Mouse (Mus musculus) cerebellum, adult 2 months (tissue): ENCODE measurements around the gene Sh2d1b1. TPM values are rescaled to one million over a fixed set of nuclear protein-coding genes. Genes with fewer than 3 reads are reported as not detected.
"Not testable (repeated sequence)": the region's sequence is repeated elsewhere in the genome, so short reads cannot be mapped to it uniquely, and the experiment has no call there.

ENCODE experiments used
- DNase-seq, 2 experiments: peaks; one replicate each; pipeline ENCODE4 v3.0.0; 2021
- H3K27ac ChIP-seq: fragments of 200-500 bp; 2 replicates; pipeline ENCODE4 v1.5.1; 2012; ENCODE audit warnings: low read length, control low read depth, inconsistent platforms; ENCODE audit not compliant: insufficient read depth
- H3K27me3 ChIP-seq: fragments of 200-500 bp; 2 replicates; pipeline ENCODE4 v1.6.1; 2012; ENCODE audit warnings: inconsistent platforms, mild to moderate bottlenecking, low read length, moderate library complexity; ENCODE audit not compliant: control insufficient read depth, insufficient read depth
- H3K4me1 ChIP-seq: fragments of 200-500 bp; 2 replicates; pipeline ENCODE4 v1.6.1; 2011; ENCODE audit warnings: low read length; ENCODE audit not compliant: control insufficient read depth, insufficient read depth
- H3K4me3 ChIP-seq: fragments of 200-500 bp; replicated peaks from 2 replicates; pipeline ENCODE3; 2011; ENCODE audit warnings: mild to moderate bottlenecking, low read depth, low read length, control low read depth; ENCODE audit not compliant: insufficient read depth
- CTCF ChIP-seq: fragments of 200-500 bp; IDR thresholded peaks from 2 replicates; pipeline ENCODE4 v1.5.1; 2011; ENCODE audit warnings: low read depth, mild to moderate bottlenecking, control low read depth, low read length, moderate library complexity, borderline replicate concordance; ENCODE audit not compliant: insufficient read depth
- POLR2A ChIP-seq: fragments of 200-500 bp; IDR thresholded peaks from 2 replicates; pipeline ENCODE4 v1.6.1; 2011; ENCODE audit warnings: low read length, control low read depth, borderline replicate concordance; ENCODE audit not compliant: insufficient read depth
- WGBS: fragments of 180-500 bp; shearing (Covaris S2); methylation state at CpG from one replicate; pipeline ENCODE4 v1.1.7; 2018; 5-methylcytosine and 5-hydroxymethylcytosine counted together
- polyA plus RNA-seq: library from polyadenylated mRNA; depleted of rRNA; stranded (reverse); fragments of >200 nt; gene quantifications from 2 replicates; pipeline ENCODE4 v1.2.3, GENCODE M21; 2012; rRNA removed

Sh2d1b1 gene
- 0.03 TPM in 1 of 2 replicates, not detected in the other for polyA plus RNA-seq

DNA sequence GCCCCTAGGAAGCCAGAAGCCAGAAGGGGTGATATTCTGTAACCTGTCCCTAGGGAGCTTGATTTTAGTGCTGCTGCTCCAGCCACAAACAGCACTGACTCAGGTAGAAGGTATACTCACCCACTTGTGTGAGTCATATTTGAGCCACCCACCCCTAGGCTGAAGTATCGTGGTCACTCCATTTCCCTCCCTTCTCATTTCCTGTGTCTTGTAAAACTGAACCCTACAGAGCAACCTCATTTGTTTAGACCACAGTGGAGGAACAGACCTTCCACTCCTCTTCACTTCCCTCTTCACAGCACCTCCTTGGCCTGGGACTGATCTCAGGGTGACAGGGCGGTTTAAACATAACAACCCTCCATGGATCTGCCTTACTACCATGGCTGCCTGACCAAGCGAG lies at the start of gene Sh2d1b1:
TSS of gene Sh2d1b1 (plus strand) at position 305 of the 400 bp plus-strand sequence.
- WGBS = 76% methylated on average over 3 of the region's 3 CpGs
- TF ChIP-seq POLR2A (no peak), CTCF (no peak)
- DNase-seq = no peak
- H3K27ac ChIP-seq = no peak within 1 kb of the TSS
- H3K27me3 ChIP-seq = no peaks in the 10 kb centered on the region; the same call in 1 of the 2 replicates
- no peak within 1 kb of the TSS for H3K4me3 ChIP-seq
- no peaks in the 10 kb centered on the region for H3K4me1 ChIP-seq

DNA sequence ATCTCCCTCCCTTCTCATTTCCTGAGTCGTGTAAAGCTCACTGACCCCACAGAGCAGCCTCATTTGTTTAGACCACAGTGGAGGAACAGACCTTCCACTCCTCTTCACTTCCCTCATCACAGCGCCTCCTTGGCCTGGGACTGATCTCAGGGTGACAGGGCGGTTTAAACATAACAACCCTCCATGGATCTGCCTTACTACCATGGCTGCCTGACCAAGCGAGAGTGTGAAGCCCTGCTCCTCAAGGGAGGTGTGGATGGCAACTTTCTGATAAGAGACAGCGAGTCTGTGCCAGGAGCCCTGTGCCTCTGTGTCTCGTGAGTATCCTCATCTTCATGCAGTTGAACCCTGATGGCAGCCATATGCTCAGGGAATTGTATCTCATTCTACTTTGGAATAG lies 44.4 kb upstream of the Sh2d1b1 start, which contains the start of gene Sh2d1b2:
TSS of gene Sh2d1b2 (plus strand) at position 62 of the 400 bp plus-strand sequence.
- WGBS = 64% methylated on average over 6 of the region's 6 CpGs
- H3K4me1 ChIP-seq, DNase-seq, H3K4me3 ChIP-seq, H3K27me3 ChIP-seq, H3K27ac ChIP-seq: not testable (repeated sequence)

DNA sequence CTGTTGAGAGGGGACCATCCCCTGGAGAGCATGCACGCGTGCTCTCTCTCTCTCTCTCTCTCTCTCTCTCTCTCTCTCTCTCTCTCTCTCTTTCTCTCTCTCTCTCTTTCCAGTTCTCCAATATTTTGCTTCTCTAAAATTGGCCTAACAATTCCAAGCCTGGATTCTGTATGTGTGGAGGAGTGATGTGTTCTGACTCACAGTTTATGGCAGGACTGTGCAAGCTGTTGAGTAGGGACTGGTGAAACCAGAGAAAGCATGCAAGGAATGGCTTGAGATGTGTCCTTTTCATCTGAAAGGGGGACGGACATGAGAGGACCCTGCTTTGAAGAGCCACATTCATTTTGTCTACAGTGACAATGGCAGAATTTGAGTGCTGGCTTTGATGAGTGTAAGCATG lies 32.1 kb upstream of the Sh2d1b1 start:
- TF ChIP-seq POLR2A = no peak
- TF ChIP-seq CTCF = no peak
- Histone ChIP-seq H3K27ac (no peak overlapping the region), H3K4me1 (no peaks in the 10 kb centered on the region), H3K4me3 (no peak overlapping the region), H3K27me3 (no peaks in the 10 kb centered on the region)
- WGBS = 86% methylated on average over 3 of the region's 3 CpGs
- DNase-seq = no peak

DNA sequence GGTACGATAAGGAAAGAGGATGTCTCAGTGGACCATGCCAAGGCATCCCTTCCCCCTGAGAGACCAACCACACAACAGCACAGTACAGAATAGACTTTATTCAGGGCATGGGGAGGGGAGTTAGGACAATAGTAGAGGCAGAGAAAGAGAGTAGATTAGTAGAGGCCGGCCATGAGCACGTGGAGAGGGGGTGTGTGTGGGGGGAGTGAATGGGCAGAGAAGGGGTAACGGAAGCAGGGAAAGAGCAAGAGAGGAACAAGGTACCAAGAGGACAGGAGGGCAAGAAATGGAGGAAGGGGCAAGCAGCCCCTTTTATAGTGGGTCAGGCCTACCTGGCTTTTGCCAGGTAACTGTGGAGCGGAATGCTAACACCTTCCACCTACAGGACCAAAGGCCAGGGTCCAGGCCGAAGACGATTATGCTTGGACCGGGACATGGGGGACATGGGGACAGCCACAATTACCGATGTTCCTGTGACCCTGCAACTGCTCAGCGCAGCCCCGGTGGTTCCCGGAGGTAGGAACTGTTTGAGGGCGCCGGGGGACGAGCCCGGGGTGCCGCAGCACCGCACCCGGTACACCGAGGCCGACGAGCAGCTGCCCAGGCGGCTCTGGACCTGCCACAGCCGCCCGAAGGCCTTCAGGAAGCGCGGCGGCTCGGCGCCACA lies 22.1 kb upstream of the Sh2d1b1 start:
- 26% methylated on average over 30 of the region's 30 CpGs for WGBS
- Histone ChIP-seq H3K27ac (peak overlapping the region; percentile 57; the same call in 1 of the 2 replicates), H3K27me3 (no peaks in the 10 kb centered on the region), H3K4me3 (peak overlapping the region; percentile 54), H3K4me1 (no peaks in the 10 kb centered on the region)
- no peak for DNase-seq
- no peak for TF ChIP-seq CTCF
- no peak for TF ChIP-seq POLR2A

DNA sequence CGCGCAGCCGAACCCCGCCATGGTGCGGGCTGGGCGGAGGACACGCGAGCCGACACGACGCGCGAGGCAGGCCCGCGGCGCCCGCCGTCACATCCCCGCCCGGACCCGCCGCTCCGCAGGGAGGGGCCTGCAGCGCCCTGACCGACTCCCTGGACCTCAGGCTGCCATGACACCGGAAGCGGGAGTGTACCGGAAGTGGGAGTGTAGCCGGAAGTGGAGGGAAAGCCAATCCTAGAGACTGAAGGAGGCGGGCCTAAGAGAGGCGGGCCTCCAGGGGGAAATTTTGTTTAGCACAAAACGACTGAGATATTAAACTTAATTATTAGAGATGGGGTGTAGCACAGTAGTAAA lies 21.6 kb upstream of the Sh2d1b1 start:
- peak overlapping the region; percentile 54 for H3K4me3 ChIP-seq
- 5% methylated on average over 32 of the region's 32 CpGs for WGBS
- H3K27me3 ChIP-seq = no peaks in the 10 kb centered on the region
- no peak for TF ChIP-seq CTCF
- peak; percentile 71 for TF ChIP-seq POLR2A
- peak; percentile 88 to 91 for DNase-seq
- H3K4me1 ChIP-seq = no peaks in the 10 kb centered on the region
- peak overlapping the region; percentile 57; the same call in 1 of the 2 replicates for H3K27ac ChIP-seq

DNA sequence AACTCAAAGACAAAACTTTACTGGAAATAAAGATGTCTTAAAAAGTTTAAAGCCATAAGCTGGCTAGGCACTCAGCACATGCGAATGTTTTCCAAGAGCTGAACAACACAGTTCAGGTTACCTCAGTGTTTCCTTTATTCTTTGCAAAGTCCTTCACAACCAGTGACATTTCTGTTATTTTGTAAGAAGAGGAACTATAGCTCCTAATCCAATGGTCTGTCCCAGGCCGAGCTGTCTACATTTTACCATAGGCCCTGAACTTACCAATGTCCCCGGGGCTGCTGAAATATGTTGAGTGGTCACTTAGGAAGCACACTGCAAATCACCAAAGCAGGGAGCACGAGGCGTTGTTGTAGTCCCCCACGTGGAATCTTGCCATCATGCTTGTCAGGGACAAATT lies 6.8 kb upstream of the Sh2d1b1 start:
- no peaks in the 10 kb centered on the region for H3K4me1 ChIP-seq
- H3K27me3 ChIP-seq = no peaks in the 10 kb centered on the region; the same call in 1 of the 2 replicates
- 76% methylated on average over 6 of the region's 6 CpGs for WGBS
- TF ChIP-seq CTCF = no peak
- no peak overlapping the region for H3K27ac ChIP-seq
- no peak for DNase-seq
- H3K4me3 ChIP-seq = no peak overlapping the region

DNA sequence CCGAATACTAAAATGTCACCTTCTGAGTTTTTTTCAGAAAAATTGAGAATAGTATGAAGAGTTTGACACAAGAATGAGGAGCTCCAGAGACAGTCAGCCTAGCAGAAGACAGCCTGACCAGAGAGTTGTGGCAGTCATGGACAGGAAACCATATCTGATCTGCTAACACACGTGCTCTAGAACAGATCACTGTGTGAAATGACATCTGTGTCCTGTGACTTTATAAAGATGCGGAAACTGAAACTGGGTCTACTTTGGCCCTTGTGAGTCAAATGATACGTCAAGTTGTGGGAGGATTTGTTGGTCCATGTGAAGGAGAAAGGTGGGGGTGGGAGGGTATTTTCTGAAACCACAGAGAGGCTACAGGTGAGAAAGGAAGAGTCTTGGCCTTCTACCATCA lies 6.4 kb upstream of the Sh2d1b1 start:
- Histone ChIP-seq H3K4me1 (no peaks in the 10 kb centered on the region), H3K27ac (no peak overlapping the region), H3K4me3 (no peak overlapping the region), H3K27me3 (no peaks in the 10 kb centered on the region; the same call in 1 of the 2 replicates)
- WGBS = 83% methylated on average over 4 of the region's 4 CpGs
- no peak for DNase-seq
- TF ChIP-seq CTCF (no peak), POLR2A (no peak)

DNA sequence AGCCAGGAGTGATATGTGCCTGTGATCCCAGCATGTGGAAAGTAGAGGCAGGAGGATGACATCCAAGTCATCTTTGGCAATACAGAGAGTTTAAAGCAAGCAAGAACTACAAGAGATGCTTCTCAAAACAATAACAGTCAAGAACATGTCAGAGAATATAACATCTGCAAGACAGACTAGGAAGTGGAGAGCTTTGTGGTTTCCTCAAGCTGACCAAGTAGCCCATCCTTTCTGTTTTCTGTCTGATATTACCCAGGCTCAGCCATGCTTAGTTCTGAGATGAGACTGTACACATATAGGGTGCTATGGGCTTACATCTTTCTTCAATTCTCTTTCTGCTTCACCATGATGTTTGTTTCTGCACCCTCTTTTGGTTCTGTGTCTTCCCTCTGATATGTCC lies 3.9 kb upstream of the Sh2d1b1 start:
- H3K4me3 ChIP-seq = no peak overlapping the region

More for the DNA sequence above, 3.9 kb upstream of the Sh2d1b1 start:
- no peak for TF ChIP-seq CTCF
- TF ChIP-seq POLR2A = no peak
- Histone ChIP-seq H3K4me1 (no peaks in the 10 kb centered on the region), H3K27ac (no peak overlapping the region), H3K27me3 (no peaks in the 10 kb centered on the region; the same call in 1 of the 2 replicates)
- no peak for DNase-seq
